Mouse (Mus musculus): ENCODE data around the gene Olfr287.

Gene Olfr287

DNA sequence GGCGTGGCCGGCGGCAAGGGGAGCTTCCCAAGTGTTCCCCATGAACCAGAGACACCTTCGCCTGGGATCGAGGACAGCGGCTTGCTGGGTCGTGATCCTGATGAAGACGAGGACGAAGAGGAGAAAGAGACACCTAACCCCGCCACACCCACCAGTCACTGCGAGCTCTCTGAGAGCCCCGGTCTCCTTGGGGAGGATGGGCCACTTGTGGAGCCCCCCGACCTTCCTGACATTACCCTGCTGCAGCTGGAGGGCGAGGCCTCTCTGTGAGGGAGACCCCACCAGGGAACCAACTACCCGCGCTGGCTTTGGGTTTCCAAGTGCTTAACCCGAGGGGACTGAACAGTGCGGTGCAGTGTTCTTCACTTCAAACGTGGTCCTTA, 52.2 kb downstream of the Olfr287 start:
- in situ Hi-C loops (cut with MboI, MseI), result no loop called here

DNA sequence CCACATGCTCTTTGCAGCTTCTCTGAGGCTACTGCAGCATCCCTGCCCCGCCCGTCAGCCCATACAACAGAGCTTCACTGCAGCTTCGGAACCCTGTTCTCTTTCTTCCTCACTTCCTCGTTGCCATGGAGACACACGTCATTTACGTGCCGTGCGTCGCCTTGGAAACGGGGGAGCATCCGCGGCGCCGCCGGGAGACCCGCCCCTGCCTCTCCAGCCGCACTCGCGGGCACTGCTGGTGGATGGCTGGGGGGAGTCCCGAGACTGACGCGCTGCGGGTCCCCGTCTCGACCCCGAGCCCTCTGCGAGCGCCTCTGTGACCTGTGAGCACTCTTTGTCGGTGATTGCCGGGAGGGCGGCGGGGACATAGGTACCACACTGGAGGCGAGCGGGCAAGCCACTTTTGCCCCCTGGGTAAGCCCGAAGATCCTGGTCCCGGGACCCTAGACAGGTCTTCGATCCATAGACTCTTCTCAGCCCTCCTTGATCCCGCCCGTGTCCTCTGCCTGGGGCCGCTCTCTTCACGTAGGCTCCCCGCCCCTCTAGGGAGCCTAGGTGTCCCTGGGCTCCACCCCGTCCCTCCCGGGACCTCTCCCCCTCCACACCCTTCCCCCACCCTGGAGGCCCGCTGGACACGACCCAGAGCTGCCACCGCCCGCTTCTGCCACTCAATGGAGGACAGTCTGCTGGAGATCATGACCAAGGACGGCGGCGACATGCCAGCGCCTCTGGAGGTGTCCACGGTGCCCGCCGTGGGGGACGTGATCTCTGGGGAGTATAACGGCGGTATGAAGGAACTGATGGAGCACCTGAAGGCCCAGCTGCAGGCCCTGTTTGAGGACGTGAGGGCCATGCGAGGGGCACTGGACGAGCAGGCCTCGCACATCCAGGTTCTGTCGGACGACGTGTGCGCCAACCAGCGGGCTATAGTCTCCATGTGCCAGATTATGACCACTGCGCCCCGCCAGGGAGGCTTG, 52.9 kb downstream of the Olfr287 start:
- in situ Hi-C loops (cut with MboI, MseI), result no loop called here

DNA sequence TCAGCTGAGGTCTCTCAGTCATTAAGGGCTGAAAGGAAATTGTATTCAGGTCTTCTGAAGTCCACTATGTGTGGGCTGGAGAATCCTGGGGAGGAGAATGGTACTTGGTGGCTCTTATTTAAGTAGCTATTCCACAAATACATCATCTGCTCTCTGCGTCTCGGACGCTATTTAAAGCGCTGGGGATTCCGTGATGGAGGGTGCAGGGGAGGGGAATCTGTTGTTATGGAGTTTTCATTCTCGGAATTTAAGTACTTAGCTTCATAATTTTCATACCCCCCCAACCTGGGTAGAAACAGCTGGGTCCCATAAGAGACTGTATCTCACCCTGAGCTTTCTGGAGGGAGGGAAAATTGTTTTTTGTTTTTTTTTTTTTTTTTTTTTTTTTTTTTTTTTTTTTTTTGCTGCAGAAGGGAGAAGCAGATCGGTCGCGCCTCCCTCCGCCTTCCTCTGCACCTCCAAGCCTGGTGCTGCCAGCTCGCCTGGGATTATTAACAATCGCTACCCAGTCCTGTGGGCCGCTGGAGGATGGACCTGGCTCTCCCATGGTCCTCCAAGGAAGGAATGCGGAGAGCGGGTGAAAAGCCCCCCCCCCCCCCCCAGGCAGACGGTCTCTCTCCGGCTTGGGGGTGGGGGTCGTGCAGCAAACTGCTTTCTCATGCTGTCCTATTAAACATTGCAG, 53.8 kb downstream of the Olfr287 start, which contains the start of gene Ccdc184:
Gene Ccdc184 (plus strand): TSS at position 196 of the 682 bp plus-strand sequence.
- in situ Hi-C loops (cut with MboI, MseI), result no loop called here

DNA sequence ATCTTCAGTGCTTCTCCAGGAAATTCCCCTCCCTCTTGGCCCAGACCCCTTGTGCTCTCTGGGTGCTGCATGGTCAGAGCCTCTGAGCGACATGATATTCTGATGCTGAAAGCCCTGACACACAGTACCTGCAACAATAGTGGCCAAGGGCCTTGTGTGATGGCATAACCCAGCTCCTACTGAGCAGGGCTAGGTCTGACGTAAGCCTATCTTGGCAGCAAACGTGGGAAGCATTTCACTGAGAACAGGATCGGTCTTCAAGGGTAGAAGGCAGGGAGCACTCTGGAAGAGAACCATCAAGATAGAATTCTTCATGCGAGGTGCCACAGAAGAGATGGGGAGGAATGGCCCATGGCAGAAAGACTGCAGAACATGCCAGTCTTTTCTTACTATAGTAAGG, 55.3 kb downstream of the Olfr287 start, which contains the start of gene Asb8:
Gene Asb8 (minus strand): TSS at position 101 of the 400 bp plus-strand sequence.
- in situ Hi-C loops (cut with MboI, MseI), result no loop called here

DNA sequence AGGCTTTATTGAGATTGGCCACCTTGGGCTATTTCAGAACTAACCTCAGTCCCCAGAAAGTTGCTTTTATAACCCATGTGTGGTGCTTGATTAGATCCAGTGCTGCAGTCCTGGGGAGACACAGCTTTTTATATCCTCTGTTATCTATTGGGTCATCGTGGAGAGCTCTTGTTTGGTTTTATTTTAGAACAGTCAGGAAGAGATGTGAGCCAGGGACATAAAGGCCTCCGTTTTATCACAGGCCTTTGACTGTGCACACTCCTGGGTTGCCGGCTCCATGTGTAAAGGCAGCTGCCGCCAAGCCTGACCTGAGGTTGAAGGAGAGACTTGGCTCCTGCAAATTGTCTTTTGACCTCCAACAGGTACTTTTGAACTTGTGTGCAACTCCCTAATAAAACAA, 58.3 kb downstream of the Olfr287 start:
- in situ Hi-C loops (cut with MboI, MseI), result no loop called here

DNA sequence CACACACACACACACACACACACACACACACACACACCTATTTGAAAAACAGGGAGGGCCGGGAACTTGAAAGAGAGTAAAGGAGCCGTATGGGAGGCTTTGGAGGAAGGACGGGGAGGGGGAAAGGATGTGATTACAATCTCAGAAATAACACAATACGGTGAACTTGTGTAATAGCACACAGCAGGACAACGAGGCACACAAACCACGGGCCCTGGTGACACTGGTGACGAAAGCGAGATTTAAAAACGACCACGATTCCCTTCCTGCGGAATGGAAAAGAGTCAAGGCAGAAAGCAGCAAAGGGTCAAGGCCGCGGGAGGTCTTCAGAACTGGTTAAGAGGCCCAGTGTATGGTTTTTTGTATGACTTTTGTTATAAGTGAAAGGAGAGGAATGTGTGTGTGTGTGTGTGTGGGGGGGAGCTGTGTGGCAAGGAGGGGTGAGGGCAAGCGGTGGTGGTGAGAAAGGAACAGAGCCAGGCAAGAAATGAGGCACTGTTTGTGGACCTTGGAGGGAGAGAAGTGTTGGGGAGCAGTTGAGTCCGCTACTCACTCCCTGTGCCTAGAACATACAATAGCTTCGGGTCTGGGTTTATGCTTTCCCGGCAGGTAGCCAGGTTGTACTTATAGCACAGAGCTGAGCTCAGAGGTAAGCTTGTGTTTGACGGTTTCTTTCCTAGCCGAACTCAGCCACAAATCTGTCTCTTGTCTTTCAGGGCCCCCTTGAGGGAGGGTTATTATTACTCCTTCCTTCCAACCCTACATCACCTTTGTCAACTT, 59.6 kb downstream of the Olfr287 start:
- in situ Hi-C loops (cut with MboI, MseI), result no loop called here

DNA sequence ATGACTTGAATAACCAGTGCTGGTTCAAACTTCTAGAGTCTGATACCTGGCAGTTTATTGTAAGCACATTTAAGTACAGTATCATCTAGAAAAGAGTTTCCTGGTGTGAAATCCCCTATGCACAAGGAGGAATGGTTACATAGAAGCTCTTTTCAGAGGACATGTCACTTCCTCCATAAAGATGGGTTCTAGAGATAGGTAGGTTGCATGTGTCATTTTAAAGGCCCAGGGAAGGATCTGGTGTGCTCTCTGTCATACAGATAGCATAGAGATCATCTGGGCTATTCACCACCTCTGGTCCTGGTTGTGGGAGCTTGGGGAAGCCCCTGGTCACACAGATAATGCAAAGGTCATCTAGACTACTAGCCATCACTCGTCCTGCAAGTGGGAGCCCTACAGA, 63.6 kb downstream of the Olfr287 start:
- in situ Hi-C loops (cut with MboI, MseI), result no loop called here

Measured in regulatory T cell (primary cell).